Comparison of ENCODE assay signal across 9 mouse cellular contexts in genomic region chr8:105170041-105170380, GRCm38 (mm10). TPM values are rescaled to one million over a fixed set of nuclear protein-coding genes. Genes with fewer than 3 reads are reported as not detected.
DNase-seq lines count a peak whose midpoint lies in the region; ATAC-seq and TF ChIP-seq lines count a peak whose summit lies in the region.
"Had no signal": no experiment of that assay in that cellular context is flagged by ENCODE, and none has a peak within 500 bp of the region (broad histone marks: within the 10 kb centered on the region; RNA-seq: fewer than 3 reads in every experiment).

No protein-coding gene starts in this region.

- H3K36me3 ChIP-seq in heart, embryonic 10.5 days, result 0 out of 2 replicates have a peak, but pooled peaks cover 4% of the 10 kb centered on the region
- no peaks in the 10 kb centered on the region for H3K36me3 ChIP-seq in E14TG2a.4 (ENCODE audit: insufficient read depth, low read length)

- H3K27ac ChIP-seq in heart, embryonic 10.5 days, result peak overlapping the region; percentile 98

- H3K27me3 ChIP-seq in heart, embryonic 10.5 days (ENCODE audit: insufficient read depth, poor library complexity, severe bottlenecking), result no peaks in the 10 kb centered on the region
- peaks cover 16% of the 10 kb centered on the region; the same call in 1 of the 2 replicates for H3K27me3 ChIP-seq in E14TG2a.4 (ENCODE audit: insufficient read depth, low read length)

- no peak for DNase-seq in heart, embryonic 10.5 days (ENCODE audit: low spot score)
- no peak for DNase-seq in heart, postnatal 25 days (ENCODE audit: low spot score)
- DNase-seq in adrenal gland, adult (ENCODE audit: inconsistent age in 2 of 2, low spot score in 1 of 2), result no peak
- no peak for DNase-seq in gastrocnemius, postnatal 10 days
- no peak for DNase-seq in right cerebral cortex, postnatal 10 days (ENCODE audit: low spot score in 2 of 2)

- intact Hi-C loops in heart, postnatal 25 days (cut with DNase I), result loop anchor here (2.0 kb wide), 2 partner anchors 55 to 127 kb away; partner anchors contain the start of genes D230025D16Rik, E2f4 and Exoc3l

- TF ChIP-seq CTCF in E14TG2a.4 (conservative IDR thresholded peaks at IDR 0.05; ENCODE audit: low read length), result no peak

- H3K4me3 ChIP-seq in heart, embryonic 10.5 days, result peak overlapping the region; percentile 91
- H3K4me3 ChIP-seq in E14TG2a.4 (replicated peaks; ENCODE audit: low read length), result peak overlapping the region; percentile 89

- 4% methylated on average over 5 of the region's 5 CpGs for WGBS in heart, embryonic 10.5 days

- H3K4me1 ChIP-seq in heart, embryonic 10.5 days, result 0 out of 2 replicates have a peak, but pooled peaks cover 13% of the 10 kb centered on the region
- H3K4me1 ChIP-seq in E14TG2a.4 (replicated peaks; ENCODE audit: low read depth, low read length), result peaks cover 24% of the 10 kb centered on the region

- ATAC-seq in granulocyte monocyte progenitor cell, adult 5-6 weeks (replicated peaks; ENCODE audit: poor library complexity, severe bottlenecking), result peak; percentile 13
- ATAC-seq in megakaryocyte, adult 5-6 weeks (ENCODE audit: poor library complexity, severe bottlenecking), result peak; percentile 36

- no peaks in the 10 kb centered on the region for H3K9me3 ChIP-seq in heart, embryonic 10.5 days
- no peaks in the 10 kb centered on the region for H3K9me3 ChIP-seq in E14TG2a.4 (ENCODE audit: low read length)

RNA-seq across cellular contexts. Expression of gene Cbfb, which starts 0.5 kb away (rescaled TPM):
- 47.5 and 59.6 TPM in 2 replicates for polyA plus RNA-seq in heart, embryonic 10.5 days (2016; fragmentation: Nextera tagmentation; extraction: Ambion mirVana)
- 10 to 100 TPM; 20.2 to 26.8 TPM for total RNA-seq in heart, postnatal 25 days (2021)
- total RNA-seq in granulocyte monocyte progenitor cell, adult 5-6 weeks (2014; fragmentation: Nextera tagmentation), result 119 and 135 TPM in 2 replicates
- total RNA-seq in granulocyte monocyte progenitor cell, adult 5-6 weeks (2017), result 177 and 185 TPM in 2 replicates
- 178 and 200 TPM in 2 replicates for total RNA-seq in megakaryocyte, adult 5-6 weeks (2015)
- 204 and 207 TPM in 2 replicates for total RNA-seq in megakaryocyte, adult 5-6 weeks (2017)
- total RNA-seq in gastrocnemius, postnatal 10 days (2021), result 10 to 100 TPM; 39.8 to 46.9 TPM

RNA-seq across cellular contexts. Expression of gene Ces4a, which starts 38.4 kb away (rescaled TPM):
- not detected in 2 replicates for polyA plus RNA-seq in heart, embryonic 10.5 days (2016; fragmentation: Nextera tagmentation; extraction: Ambion mirVana)
- total RNA-seq in heart, postnatal 25 days (2021), result not detected
- total RNA-seq in granulocyte monocyte progenitor cell, adult 5-6 weeks (2014; fragmentation: Nextera tagmentation), result not detected in 2 replicates
- total RNA-seq in granulocyte monocyte progenitor cell, adult 5-6 weeks (2017), result not detected in 2 replicates
- not detected in 2 replicates for total RNA-seq in megakaryocyte, adult 5-6 weeks (2015)
- not detected in 2 replicates for total RNA-seq in megakaryocyte, adult 5-6 weeks (2017)
- total RNA-seq in gastrocnemius, postnatal 10 days (2021), result not detected
- polyA plus RNA-seq: frontal cortex, adult 2 months had no signal

RNA-seq across cellular contexts. Expression of gene D230025D16Rik, which starts 54.9 kb away (rescaled TPM):
- 19.3 and 20.7 TPM in 2 replicates for polyA plus RNA-seq in heart, embryonic 10.5 days (2016; fragmentation: Nextera tagmentation; extraction: Ambion mirVana)
- 10 to 100 TPM; 18.5 to 19.5 TPM for total RNA-seq in heart, postnatal 25 days (2021)
- 30.9 and 41.0 TPM in 2 replicates for total RNA-seq in granulocyte monocyte progenitor cell, adult 5-6 weeks (2014; fragmentation: Nextera tagmentation)
- 21.8 and 25.7 TPM in 2 replicates for total RNA-seq in granulocyte monocyte progenitor cell, adult 5-6 weeks (2017)
- total RNA-seq in megakaryocyte, adult 5-6 weeks (2015), result 26.7 and 27.4 TPM in 2 replicates
- total RNA-seq in megakaryocyte, adult 5-6 weeks (2017), result 22.5 and 27.8 TPM in 2 replicates
- total RNA-seq in gastrocnemius, postnatal 10 days (2021), result 10 to 100 TPM; 16.1 to 18.4 TPM
